Mouse (Mus musculus) fibroblast of lung, adult 2 months (primary cell): Measurements from ENCODE around the gene Nfix.

Source experiments
- DNase-seq: peaks from one replicate; pipeline ENCODE4 v3.0.0-alpha.2; 2011; ENCODE audit warnings: low read depth

Nfix gene

DNA sequence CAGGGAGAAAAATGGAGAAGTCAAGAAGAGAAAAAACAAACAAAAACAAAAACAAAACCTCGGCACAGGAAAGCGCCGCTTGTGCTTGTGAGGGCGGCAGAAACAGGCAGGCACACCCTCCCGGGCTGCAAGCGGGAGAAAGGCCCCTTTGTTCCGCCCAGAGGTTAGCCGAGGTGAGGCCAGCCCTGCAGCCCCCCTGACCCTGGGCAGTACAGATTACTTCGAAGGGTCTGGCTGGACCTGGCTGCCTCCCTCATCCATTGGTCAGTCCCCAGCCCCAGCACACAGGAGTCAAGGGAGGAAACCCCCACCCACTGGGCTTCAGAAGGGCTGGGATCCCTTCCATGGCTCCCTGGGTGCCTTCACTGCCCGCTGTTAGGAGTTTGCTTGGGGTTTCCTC, 61.9 kb downstream of the Nfix start:
- DNase-seq = no peak

DNA sequence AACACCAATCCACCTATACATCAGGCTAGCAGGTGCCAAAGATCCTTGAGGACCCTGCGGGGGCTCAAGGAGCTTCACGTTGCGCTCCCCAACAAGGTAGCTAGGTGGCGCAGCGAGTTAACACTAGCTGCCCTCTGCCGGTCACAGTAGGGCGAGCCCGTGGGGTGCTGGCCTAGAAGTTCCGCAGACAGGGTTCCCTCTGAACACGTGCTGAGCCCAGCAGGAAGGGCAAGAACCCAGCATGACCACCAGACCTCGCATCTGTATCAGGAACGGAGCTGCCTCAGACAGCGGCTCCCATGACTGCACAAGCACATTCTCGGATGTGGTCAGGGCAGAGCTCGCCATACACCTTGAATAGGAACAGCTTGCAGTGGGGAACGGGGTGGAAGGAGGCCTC, 62.5 kb downstream of the Nfix start:
- DNase-seq = peak; percentile 90

GRCm38 (mm10) chr8:84736521-84736920, 63.6 kb downstream of the Nfix start:
- no peak for DNase-seq

DNA sequence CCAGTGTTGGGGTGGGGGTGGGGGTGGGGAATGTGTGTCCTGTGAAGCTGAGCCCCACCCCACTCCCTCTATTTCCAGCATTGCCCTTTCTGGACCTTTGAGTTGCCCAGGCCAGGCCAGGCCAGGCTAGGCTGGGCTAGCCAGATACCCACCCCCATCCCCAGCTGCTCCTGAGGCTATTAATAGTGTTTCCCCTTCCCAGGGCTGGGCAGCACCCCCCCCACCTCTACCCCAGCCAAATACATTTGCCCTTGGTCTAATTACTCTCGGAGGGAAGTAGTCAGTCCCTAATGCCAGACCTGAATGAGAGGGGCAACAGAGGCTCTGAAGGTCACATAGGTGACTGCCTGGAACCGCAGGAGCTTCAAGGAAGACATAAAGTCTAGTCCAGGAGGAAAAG, 64.5 kb downstream of the Nfix start:
- DNase-seq = no peak

DNA sequence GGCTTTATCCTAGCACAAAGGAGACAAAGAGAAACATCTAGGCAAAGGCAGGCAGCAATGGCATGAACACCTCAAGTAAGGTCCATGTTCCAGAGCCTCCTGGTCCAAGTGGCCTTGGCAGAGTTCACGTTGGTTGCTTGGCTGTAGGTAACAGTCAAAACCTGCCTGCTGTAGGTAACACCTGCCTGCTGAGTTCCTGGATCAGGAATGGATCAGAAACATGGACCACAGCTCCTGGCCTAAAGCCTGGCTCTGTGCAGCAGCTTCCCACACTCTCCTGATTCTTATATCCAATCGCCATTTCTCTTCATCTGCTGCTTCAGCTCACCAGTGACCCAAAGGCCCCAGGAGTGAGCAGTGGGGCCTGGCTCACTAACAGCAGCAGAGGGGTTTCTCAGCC, 65.5 kb downstream of the Nfix start:
- DNase-seq = no peak

- DNase-seq = no peak
Observed at GRCm38 (mm10) chr8:84733959-84734358, 66.2 kb downstream of the Nfix start.

- no peak for DNase-seq
Observed at GRCm38 (mm10) chr8:84732996-84733395, 67.1 kb downstream of the Nfix start.

GRCm38 (mm10) chr8:84732545-84732944, 67.6 kb downstream of the Nfix start:
- no peak for DNase-seq

- DNase-seq = no peak
Observed at GRCm38 (mm10) chr8:84731371-84732177, 68.6 kb downstream of the Nfix start.

- DNase-seq = no peak
Observed at GRCm38 (mm10) chr8:84730541-84731370, 69.4 kb downstream of the Nfix start.

- DNase-seq = no peak
Observed at GRCm38 (mm10) chr8:84729921-84730362, 70.2 kb downstream of the Nfix start.

DNA sequence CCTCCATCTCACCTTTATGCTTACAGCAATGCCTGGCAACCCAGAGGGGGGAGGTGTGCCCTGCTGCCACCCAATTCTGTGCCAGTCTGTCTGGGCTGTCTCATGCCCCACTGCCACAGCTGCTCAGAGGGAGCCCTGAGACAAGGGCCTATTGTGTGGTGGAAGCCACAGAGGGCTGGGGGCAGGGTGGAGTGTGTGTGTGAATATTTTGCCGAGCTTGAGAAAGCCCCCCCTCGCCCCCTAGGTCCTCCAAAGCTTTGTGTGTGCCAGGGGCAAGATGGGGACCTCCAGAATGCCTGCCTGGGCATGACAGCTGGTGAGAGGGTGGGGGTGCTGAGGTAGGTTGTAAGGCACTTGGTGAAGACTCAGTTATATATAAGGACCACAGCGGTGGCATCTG, 71.7 kb downstream of the Nfix start:
- no peak for DNase-seq

DNA sequence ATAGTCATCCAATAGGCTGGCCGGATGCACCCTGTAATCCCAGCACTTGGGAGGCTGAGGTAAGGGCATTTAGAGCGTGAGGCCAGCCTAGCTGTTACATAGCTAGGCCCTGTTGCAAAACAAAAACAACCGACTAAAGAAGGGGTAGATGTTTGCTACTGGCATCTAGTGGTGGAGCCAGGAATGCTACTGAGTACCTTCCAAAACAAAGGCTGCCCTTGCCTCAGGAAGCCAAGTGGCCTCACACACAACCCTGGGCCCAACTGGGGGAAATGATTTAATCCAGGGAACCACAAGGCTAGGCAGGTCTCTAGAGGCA, 74.2 kb downstream of the Nfix start:
- peak; percentile 90 for DNase-seq

- DNase-seq = no peak
Observed at GRCm38 (mm10) chr8:84725246-84725940, 74.8 kb downstream of the Nfix start.

GRCm38 (mm10) chr8:84724683-84725082, 75.5 kb downstream of the Nfix start:
- DNase-seq = no peak

DNA sequence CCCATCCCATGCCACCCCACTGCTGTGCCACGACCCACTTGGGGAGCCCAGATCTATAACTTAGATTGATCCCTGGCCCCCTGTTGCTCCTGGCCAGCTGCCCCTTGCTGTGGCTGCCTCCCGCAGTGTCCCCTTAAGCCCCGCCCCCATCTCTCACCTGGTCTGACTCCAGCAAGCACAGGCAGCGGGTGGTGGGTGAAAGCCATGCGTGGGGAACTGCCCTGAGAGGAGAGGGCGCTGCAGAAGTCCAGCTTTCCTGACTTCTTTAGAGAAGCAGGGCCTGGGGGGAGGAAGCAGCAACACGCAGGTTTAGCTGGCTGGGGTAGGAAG, 76.6 kb downstream of the Nfix start:
- DNase-seq = no peak

- DNase-seq = peak; percentile 76
Observed at GRCm38 (mm10) chr8:84722850-84723570, 77.1 kb downstream of the Nfix start, which contains the start of gene G430095P16Rik. Gene G430095P16Rik, plus strand, starts transcription at chr8:84723007.

DNA sequence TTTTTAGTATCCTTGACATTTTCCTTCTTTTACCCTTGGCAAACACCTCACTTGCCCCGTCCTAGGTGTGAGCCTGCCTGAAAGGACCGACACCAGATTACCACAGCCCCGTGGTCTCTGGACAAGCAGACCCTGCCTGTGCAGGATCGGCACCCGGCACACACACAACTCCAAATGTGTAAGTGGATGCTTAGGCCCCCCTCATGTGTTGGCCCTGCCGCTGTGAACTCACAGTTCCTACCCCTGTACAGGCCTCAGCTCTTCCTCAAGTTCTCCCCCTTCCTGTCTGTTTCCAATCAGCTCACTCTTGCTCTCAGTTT, 77.7 kb downstream of the Nfix start:
- no peak for DNase-seq

DNA sequence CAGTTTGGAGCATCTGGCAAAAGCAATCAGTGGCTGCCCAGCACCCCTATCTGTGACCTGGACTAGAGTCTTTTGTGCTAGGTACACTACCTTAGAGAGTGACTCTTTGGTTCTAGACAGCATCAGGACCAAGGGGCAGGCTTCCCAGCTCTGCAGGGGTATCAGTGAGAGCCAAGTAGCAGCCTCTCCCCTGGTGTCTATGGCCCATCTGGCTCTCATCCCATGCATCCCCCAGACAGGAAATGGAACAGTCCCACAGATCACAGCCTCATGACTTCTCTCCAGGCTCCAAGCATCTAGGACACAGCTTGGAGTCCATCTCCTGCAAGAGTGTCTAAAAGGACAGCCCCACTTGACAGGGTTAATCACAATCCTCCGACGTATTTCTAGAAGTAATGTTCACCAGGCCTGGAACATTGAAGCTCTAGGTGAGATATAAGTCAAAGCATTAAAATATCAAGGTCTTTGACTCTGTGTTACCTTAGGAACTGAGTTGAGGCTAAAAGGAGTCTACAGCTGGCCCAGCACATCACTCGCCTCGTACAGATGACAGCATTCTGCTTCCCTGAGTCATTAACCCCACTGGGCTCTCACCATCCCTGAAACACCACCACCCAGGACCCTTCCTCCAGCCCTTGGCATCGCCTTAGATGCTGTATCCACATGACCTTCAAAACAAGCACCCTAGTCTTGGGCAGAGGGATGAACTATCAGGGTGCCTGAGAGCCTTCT, 81.0 kb downstream of the Nfix start:
- no peak for DNase-seq

- DNase-seq = no peak
Observed at GRCm38 (mm10) chr8:84718476-84718875, 81.7 kb downstream of the Nfix start.

DNA sequence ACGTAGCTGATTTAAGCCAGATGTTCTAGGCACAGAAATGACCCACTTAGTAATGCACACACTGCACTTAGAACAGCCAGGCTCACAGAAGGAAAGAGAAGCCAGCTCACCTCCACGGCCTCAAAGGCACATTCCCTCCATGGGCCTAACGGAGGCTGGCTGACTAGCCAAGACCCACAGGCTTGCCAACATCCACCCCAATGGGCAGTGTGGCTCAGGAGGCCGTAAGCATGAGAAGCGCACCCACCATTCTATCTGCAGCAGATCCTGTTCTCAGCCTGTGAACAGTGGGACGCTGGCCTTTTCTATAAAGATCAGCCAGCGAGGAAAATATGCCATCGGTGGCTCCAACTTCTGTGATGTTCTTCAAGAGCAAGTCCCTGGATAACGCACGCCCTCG, 83.4 kb downstream of the Nfix start:
- no peak for DNase-seq
